Comparison of ENCODE assay signal across 21 mouse cellular contexts in genomic region chr10:77442250-77442649, GRCm38 (mm10). TPM values are rescaled to one million over a fixed set of nuclear protein-coding genes. Genes with fewer than 3 reads are reported as not detected.
DNase-seq lines count a peak whose midpoint lies in the region; ATAC-seq and TF ChIP-seq lines count a peak whose summit lies in the region.
"Had no signal": no experiment of that assay in that cellular context is flagged by ENCODE, and none has a peak within 500 bp of the region (broad histone marks: within the 10 kb centered on the region; RNA-seq: fewer than 3 reads in every experiment).

No protein-coding gene starts in this region.

- H3K9me3 ChIP-seq in lung, embryonic 16.5 days (ENCODE audit: control insufficient read depth, low read length): peaks cover 6% of the 10 kb centered on the region; the same call in 1 of the 2 replicates
- H3K9me3 ChIP-seq in stomach, postnatal 0 days (ENCODE audit: control insufficient read depth, low read length): no peaks in the 10 kb centered on the region
- H3K9me3 ChIP-seq in hindbrain, embryonic 12.5 days (replicated peaks): peaks cover 6% of the 10 kb centered on the region; the same call in 1 of the 2 replicates
- H3K9me3 ChIP-seq: neural tube, embryonic 15.5 days had no signal

- H3K9ac ChIP-seq in lung, embryonic 16.5 days (ENCODE audit: low read length): no peak overlapping the region
- H3K9ac ChIP-seq in stomach, postnatal 0 days (ENCODE audit: low read length): no peak overlapping the region
- no peak overlapping the region for H3K9ac ChIP-seq in hindbrain, embryonic 12.5 days
- H3K9ac ChIP-seq: hindbrain, embryonic 15.5 days; neural tube, embryonic 15.5 days had no signal

- no peak overlapping the region for H3K4me2 ChIP-seq in lung, embryonic 16.5 days (ENCODE audit: low read depth, low read length)
- no peak overlapping the region for H3K4me2 ChIP-seq in stomach, postnatal 0 days (replicated peaks; ENCODE audit: low read depth)
- no peak overlapping the region for H3K4me2 ChIP-seq in hindbrain, embryonic 12.5 days (replicated peaks)
- H3K4me2 ChIP-seq: hindbrain, embryonic 15.5 days; neural tube, embryonic 15.5 days had no signal

- H3K36me3 ChIP-seq in lung, embryonic 16.5 days (ENCODE audit: control insufficient read depth, insufficient read depth, low read length): no peaks in the 10 kb centered on the region
- no peaks in the 10 kb centered on the region for H3K36me3 ChIP-seq in stomach, postnatal 0 days (ENCODE audit: control insufficient read depth, insufficient read depth, low read length)
- H3K36me3 ChIP-seq in hindbrain, embryonic 12.5 days: no peaks in the 10 kb centered on the region
- H3K36me3 ChIP-seq: forebrain, embryonic 10.5 days; hindbrain, embryonic 15.5 days; midbrain, embryonic 10.5 days; neural tube, embryonic 15.5 days had no signal

- no peak for TF ChIP-seq CTCF in gastrocnemius, adult 2 months (IDR thresholded peaks at IDR 0.05)
- peak; percentile 23; the same call in 1 of the 2 replicates for TF ChIP-seq CTCF in stomach, postnatal 0 days (IDR thresholded peaks at IDR 0.05; ENCODE audit: low read depth)

- no peak overlapping the region for H3K4me3 ChIP-seq in gastrocnemius, adult 2 months
- no peak overlapping the region for H3K4me3 ChIP-seq in lung, embryonic 16.5 days (ENCODE audit: low read length)
- H3K4me3 ChIP-seq in stomach, postnatal 0 days (ENCODE audit: low read depth, low read length): no peak overlapping the region
- H3K4me3 ChIP-seq in hindbrain, embryonic 12.5 days: no peak overlapping the region
- H3K4me3 ChIP-seq: forebrain, embryonic 10.5 days; hindbrain, embryonic 15.5 days; layer of hippocampus, adult 2 months; left cerebral cortex, adult 2 months; midbrain, embryonic 10.5 days; neural tube, embryonic 15.5 days had no signal

- intact Hi-C loops in gastrocnemius, adult 2 months (cut with DNase I): no loop called here

- H3K27ac ChIP-seq in gastrocnemius, adult 2 months: peak overlapping the region; percentile 86
- 0 out of 2 replicates have a peak overlapping the region, but pooled peaks have one; percentile 3 for H3K27ac ChIP-seq in lung, embryonic 16.5 days (ENCODE audit: low read length)
- no peak overlapping the region for H3K27ac ChIP-seq in stomach, postnatal 0 days (replicated peaks)
- H3K27ac ChIP-seq in hindbrain, embryonic 12.5 days: no peak overlapping the region
- H3K27ac ChIP-seq: forebrain, embryonic 10.5 days; hindbrain, embryonic 15.5 days; layer of hippocampus, adult 2 months; left cerebral cortex, adult 2 months; midbrain, embryonic 10.5 days; neural tube, embryonic 15.5 days had no signal

- peaks cover 16% of the 10 kb centered on the region for H3K4me1 ChIP-seq in lung, embryonic 16.5 days (replicated peaks; ENCODE audit: control insufficient read depth, insufficient read depth, low read length)
- H3K4me1 ChIP-seq in stomach, postnatal 0 days (replicated peaks; ENCODE audit: control insufficient read depth, insufficient read depth): peaks cover 5% of the 10 kb centered on the region; the same call in 1 of the 2 replicates
- H3K4me1 ChIP-seq in hindbrain, embryonic 12.5 days: no peaks in the 10 kb centered on the region
- H3K4me1 ChIP-seq: hindbrain, embryonic 15.5 days; neural tube, embryonic 15.5 days had no signal

- no peak for DNase-seq in gastrocnemius, adult 2 months
- DNase-seq in gastrocnemius, postnatal 4 days (ENCODE audit: low spot score in 2 of 2): no peak
- DNase-seq in kidney, adult 11 months: peak; percentile 20
- DNase-seq in kidney, postnatal 4 days: no peak
- no peak for DNase-seq in lung, postnatal 10 days
- no peak for DNase-seq in stomach, postnatal 0 days (ENCODE audit: low spot score)
- DNase-seq: B cell, adult 2 months; cerebellum, postnatal 10 days; gastrocnemius, postnatal 25 days; kidney, adult 18-20 months; lung, postnatal 14 days; right cerebral cortex, postnatal 4 days had no signal

- ATAC-seq in lung, embryonic 16.5 days (ENCODE audit: low read depth): no peak
- no peak for ATAC-seq in stomach, postnatal 0 days (ENCODE audit: low FRiP score, low TSS enrichment)
- ATAC-seq in hindbrain, embryonic 12.5 days (ENCODE audit: low FRiP score): no peak
- ATAC-seq: activated CD4-positive, CD25-positive, alpha-beta regulatory T cell, adult 4 months had no signal

- H3K27me3 ChIP-seq in lung, embryonic 16.5 days (ENCODE audit: control insufficient read depth, insufficient read depth, low read depth, low read length): no peaks in the 10 kb centered on the region
- no peaks in the 10 kb centered on the region for H3K27me3 ChIP-seq in stomach, postnatal 0 days (ENCODE audit: control insufficient read depth, insufficient read depth, low read length)
- H3K27me3 ChIP-seq in hindbrain, embryonic 12.5 days: no peaks in the 10 kb centered on the region
- H3K27me3 ChIP-seq: hindbrain, embryonic 15.5 days; neural tube, embryonic 15.5 days had no signal

- TF ChIP-seq EP300 in stomach, postnatal 0 days (optimal IDR thresholded peaks at IDR 0.05): no peak

- WGBS in lung, embryonic 16.5 days: 78% methylated on average over 4 of the region's 4 CpGs
- WGBS in stomach, postnatal 0 days: 90% methylated on average over 4 of the region's 4 CpGs
- WGBS in hindbrain, embryonic 12.5 days: 62% methylated on average over 4 of the region's 4 CpGs

RNA-seq across cellular contexts. Expression of gene Adarb1, which starts 24.2 kb away (rescaled TPM):
- 1 to 10 TPM; 6.6 to 8.9 TPM for total RNA-seq in gastrocnemius, adult 2 months (2021)
- total RNA-seq in gastrocnemius, postnatal 4 days (2021): 10 to 100 TPM in 1 of 2 experiments, 1 to 10 TPM in 1; 9.7 to 11.4 TPM
- 34.1 and 36.6 TPM in 2 replicates for polyA plus RNA-seq in lung, embryonic 16.5 days (2015; fragmentation: Nextera tagmentation; extraction: Ambion mirVana)
- 5.6 and 6.9 TPM in 2 replicates for polyA plus RNA-seq in stomach, postnatal 0 days (2015; fragmentation: Nextera tagmentation; extraction: Ambion mirVana)
- polyA plus RNA-seq in hindbrain, embryonic 12.5 days (2016; fragmentation: Nextera tagmentation; extraction: Ambion mirVana): 10.3 and 10.6 TPM in 2 replicates

Comparison
In these comparisons a context has a peak if more than half of its experiments do, and no peak if none do; other contexts are left out.
1. H3K27ac ChIP-seq: peak in gastrocnemius, adult 2 months (single experiment) and lung, embryonic 16.5 days (single experiment); none in stomach, postnatal 0 days (single experiment) and hindbrain, embryonic 12.5 days (single experiment).